In the genomic region with DNA sequence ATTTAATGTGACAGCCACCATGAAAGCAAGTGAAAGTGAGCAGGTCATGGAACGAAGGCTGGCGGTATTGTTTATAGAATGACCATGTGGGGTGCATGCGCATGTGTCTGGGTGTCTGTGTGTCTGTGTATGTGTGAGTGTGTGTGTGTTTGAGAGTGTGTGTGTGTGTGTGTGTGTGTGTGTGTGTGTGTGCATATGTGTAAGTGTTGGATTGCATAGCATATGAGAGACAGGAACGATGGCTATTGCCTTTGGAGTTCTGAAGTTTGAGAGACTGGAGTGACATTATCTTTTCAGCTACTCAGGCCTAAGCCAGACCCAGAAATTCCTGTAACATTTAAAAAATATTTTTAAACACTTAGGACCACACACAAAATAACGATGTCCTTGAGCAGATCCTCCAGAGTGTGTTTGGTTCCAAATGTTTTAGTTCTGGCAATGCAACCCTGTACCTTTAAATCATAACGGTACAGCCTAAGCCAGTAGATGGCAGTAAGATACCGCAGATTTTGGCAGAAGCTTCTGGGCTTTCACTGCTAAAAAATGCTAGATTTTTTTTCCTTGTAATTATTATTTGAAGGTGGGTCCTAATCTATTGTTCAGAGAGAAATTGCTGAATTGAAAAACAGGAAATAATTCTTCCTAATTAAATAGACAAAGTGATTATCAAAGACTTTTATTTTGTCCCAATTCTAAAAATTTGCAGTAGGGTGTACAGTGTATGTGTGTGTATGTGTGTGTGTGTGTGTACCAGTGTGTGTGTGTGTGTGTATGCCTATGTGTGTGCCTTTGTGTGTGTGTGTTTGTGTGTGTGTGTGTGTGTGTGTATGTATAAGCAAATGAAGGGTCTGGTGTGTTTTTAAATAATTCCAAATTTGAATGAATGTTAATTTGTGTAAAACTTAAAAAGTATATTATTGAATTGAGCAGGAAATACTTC, we compare ENCODE assay signal across 8 mouse cellular contexts.
DNase-seq lines count a peak whose midpoint lies in the region; ATAC-seq and TF ChIP-seq lines count a peak whose summit lies in the region.

No protein-coding gene starts in this region.

- dilution Hi-C loops in CH12.LX (cut with MboI; ENCODE audit: extremely low pct_ligation_motif_present, extremely low pct_unique_long_range_greater_than_20kb, low sequenced_read_pairs): no loop called here

- no peak for TF ChIP-seq EP300 in CH12.LX (IDR thresholded peaks at IDR 0.05; ENCODE audit: low read length)

- no peak overlapping the region for H3K27ac ChIP-seq in CH12.LX (ENCODE audit: insufficient read depth, low read depth)

- H3K79me2 ChIP-seq in CH12.LX (replicated peaks; ENCODE audit: control insufficient read depth, extremely low read depth, insufficient read depth, poor library complexity, severe bottlenecking): no peaks in the 10 kb centered on the region

- TF ChIP-seq POLR2A in CH12.LX (IDR thresholded peaks at IDR 0.05; ENCODE audit: low read depth, low read length): no peak

- H3K36me3 ChIP-seq in CH12.LX (replicated peaks in 1 of 2; ENCODE audit: control insufficient read depth in 1 of 2, insufficient read depth in 1 of 2, low read length in 1 of 2): no peaks in the 10 kb centered on the region

- peak; percentile 4 for DNase-seq in cerebellum, adult 8-10 months
- no peak for DNase-seq in CH12.LX (ENCODE audit: extremely low read depth)
- DNase-seq in embryo, embryonic 11 days: peak; percentile 81
- DNase-seq in kidney, adult 11 months: peak; percentile 33
- DNase-seq in left cerebral cortex, postnatal 4 days: peak; percentile 26
- peak; percentile 71 for DNase-seq in retina, postnatal 1 day
- DNase-seq in spleen, adult 12 weeks (ENCODE audit: low spot score): no peak

- no peaks in the 10 kb centered on the region for H3K4me1 ChIP-seq in CH12.LX (ENCODE audit: control insufficient read depth in 1 of 2, insufficient read depth in 2 of 2)

- no peak overlapping the region for H3K4me3 ChIP-seq in CH12.LX (replicated peaks in 1 of 3; ENCODE audit: low read depth in 2 of 3, low read length in 2 of 3, poor library complexity in 1 of 3)

- no peak overlapping the region for H3K4me2 ChIP-seq in CH12.LX (ENCODE audit: insufficient read depth, low read depth, poor library complexity, severe bottlenecking)

- H3K27me3 ChIP-seq in CH12.LX (replicated peaks): no peaks in the 10 kb centered on the region

- TF ChIP-seq RAD21 in CH12.LX (IDR thresholded peaks at IDR 0.05; ENCODE audit: low read depth, low read length): peak; percentile 24

- intact Hi-C loops in left cerebral cortex, postnatal 4 days (cut with DNase I): loop anchor here (5.0 to 10.0 kb wide), 2 partner anchors 1360 to 1388 kb away; partner anchors contain the start of gene Nr2f2

- in situ Hi-C loops in CH12.LX (cut with MboI; ENCODE audit: low pct_ligation_motif_present, low pct_unique_long_range_greater_than_20kb, low sequenced_read_pairs): no loop called here

- TF ChIP-seq CTCF in CH12.LX (conservative IDR thresholded peaks at IDR 0.05 in 1 of 2, IDR thresholded peaks at IDR 0.05 in 1 of 2; ENCODE audit: low read depth in 2 of 2, low read length in 2 of 2): peak in 1 of 2 experiments; percentile 31; a peak in 2 of 4 replicates

- no peak for ATAC-seq in cerebellum, adult (ENCODE audit: insufficient number of reproducible peaks, low FRiP score, low TSS enrichment)

- no peak overlapping the region for H3K9ac ChIP-seq in CH12.LX (ENCODE audit: insufficient read depth, low read depth)

- H3K9me3 ChIP-seq in CH12.LX (replicated peaks; ENCODE audit: low read length): peaks cover 55% of the 10 kb centered on the region

TF ChIP-seq in CH12.LX, 34 proteins besides CTCF, POLR2A, EP300 and RAD21:
- TF ChIP-seq CHD2 (IDR thresholded peaks at IDR 0.05; ENCODE audit: low read length) (no peak), BHLHE40 (IDR thresholded peaks at IDR 0.05; ENCODE audit: low read depth, low read length) (no peak), ELF1 (IDR thresholded peaks at IDR 0.05; ENCODE audit: low read depth, low read length) (no peak), MAFK (IDR thresholded peaks at IDR 0.05; ENCODE audit: insufficient replicate concordance, low read length) (no peak), IRF4 (IDR thresholded peaks at IDR 0.05; ENCODE audit: low read depth, low read length) (no peak)

Comparison
In these comparisons a context has a peak if more than half of its experiments do, and no peak if none do; other contexts are left out.
1. DNase-seq: peak in cerebellum, adult 8-10 months (single experiment), embryo, embryonic 11 days (single experiment), kidney, adult 11 months (single experiment), left cerebral cortex, postnatal 4 days (single experiment) and retina, postnatal 1 day (single experiment); none in CH12.LX (single experiment) and spleen, adult 12 weeks (single experiment).